Mouse (Mus musculus) E14TG2a.4 (cell line): ENCODE results near the gene Mipep.

ENCODE experiments used
- H3K27me3 ChIP-seq: 2 replicates; pipeline ENCODE4 v1.6.1; 2014; ENCODE audit warnings: low read length, control low read depth; ENCODE audit not compliant: insufficient read depth
- H3K36me3 ChIP-seq: 2 replicates; pipeline ENCODE4 v1.6.1; 2014; ENCODE audit warnings: low read length, control low read depth; ENCODE audit not compliant: insufficient read depth
- H3K4me1 ChIP-seq: replicated peaks from 2 replicates; pipeline ENCODE4 v1.6.1; 2014; ENCODE audit warnings: low read depth, low read length, control low read depth
- H3K4me3 ChIP-seq: replicated peaks from 2 replicates; pipeline ENCODE4 v1.5.1; 2014; ENCODE audit warnings: mild to moderate bottlenecking, low read length
- H3K9me3 ChIP-seq: 2 replicates; pipeline ENCODE4 v1.6.1; 2014; ENCODE audit warnings: low read length, control low read depth
- CTCF ChIP-seq: conservative IDR thresholded peaks from 2 replicates; pipeline ENCODE4 v1.5.1; 2014; ENCODE audit warnings: low read length
- NANOG ChIP-seq: IDR thresholded peaks from 2 replicates; pipeline ENCODE4 v1.6.1; 2014; ENCODE audit warnings: borderline replicate concordance, low read length, mixed read lengths
- POU5F1 ChIP-seq: IDR thresholded peaks from 2 replicates; pipeline ENCODE4 v1.6.1; 2014; ENCODE audit warnings: low read length, borderline replicate concordance

The Mipep gene

GRCm38 (mm10) chr14:60776521-60776920 is 7.9 kb upstream of the Mipep start:
- Histone ChIP-seq H3K4me3 (no peak overlapping the region), H3K4me1 (peaks cover 16% of the 10 kb centered on the region), H3K27me3 (no peaks in the 10 kb centered on the region), H3K9me3 (no peaks in the 10 kb centered on the region), H3K36me3 (no peaks in the 10 kb centered on the region)
- TF ChIP-seq NANOG (no peak), POU5F1 (no peak), CTCF (no peak)

- H3K9me3 ChIP-seq = no peaks in the 10 kb centered on the region
- no peak for TF ChIP-seq CTCF
- no peak for TF ChIP-seq POU5F1
- TF ChIP-seq NANOG = no peak
- H3K36me3 ChIP-seq = no peaks in the 10 kb centered on the region
- peaks cover 24% of the 10 kb centered on the region for H3K4me1 ChIP-seq
- no peaks in the 10 kb centered on the region; the same call in 1 of the 2 replicates for H3K27me3 ChIP-seq
- no peak overlapping the region for H3K4me3 ChIP-seq
These were observed 6.9 kb upstream of the Mipep start for GRCm38 (mm10) chr14:60777485-60777919.

- Histone ChIP-seq H3K27me3 (peaks cover 10% of the 10 kb centered on the region), H3K4me1 (peaks cover 32% of the 10 kb centered on the region), H3K4me3 (no peak overlapping the region), H3K9me3 (no peaks in the 10 kb centered on the region), H3K36me3 (no peaks in the 10 kb centered on the region)
- no peak for TF ChIP-seq POU5F1
- TF ChIP-seq CTCF = no peak
- TF ChIP-seq NANOG = no peak
These were observed 5.2 kb upstream of the Mipep start for GRCm38 (mm10) chr14:60779198-60779597.

GRCm38 (mm10) chr14:60782121-60782656 is 2.2 kb upstream of the Mipep start:
- Histone ChIP-seq H3K36me3 (peaks cover 1% of the 10 kb centered on the region; the same call in 1 of the 2 replicates), H3K9me3 (no peaks in the 10 kb centered on the region), H3K4me3 (no peak overlapping the region), H3K27me3 (peaks cover 10% of the 10 kb centered on the region), H3K4me1 (peaks cover 39% of the 10 kb centered on the region)
- TF ChIP-seq CTCF (no peak), POU5F1 (no peak), NANOG (no peak)

- H3K9me3 ChIP-seq = no peaks in the 10 kb centered on the region
- H3K27me3 ChIP-seq = peaks cover 10% of the 10 kb centered on the region
- TF ChIP-seq NANOG (no peak), POU5F1 (no peak), CTCF (no peak)
- H3K4me1 ChIP-seq = peaks cover 29% of the 10 kb centered on the region
- H3K36me3 ChIP-seq = peaks cover 10% of the 10 kb centered on the region
- no peak overlapping the region for H3K4me3 ChIP-seq
These were observed 1.2 kb upstream of the Mipep start for GRCm38 (mm10) chr14:60783196-60783595.

DNA sequence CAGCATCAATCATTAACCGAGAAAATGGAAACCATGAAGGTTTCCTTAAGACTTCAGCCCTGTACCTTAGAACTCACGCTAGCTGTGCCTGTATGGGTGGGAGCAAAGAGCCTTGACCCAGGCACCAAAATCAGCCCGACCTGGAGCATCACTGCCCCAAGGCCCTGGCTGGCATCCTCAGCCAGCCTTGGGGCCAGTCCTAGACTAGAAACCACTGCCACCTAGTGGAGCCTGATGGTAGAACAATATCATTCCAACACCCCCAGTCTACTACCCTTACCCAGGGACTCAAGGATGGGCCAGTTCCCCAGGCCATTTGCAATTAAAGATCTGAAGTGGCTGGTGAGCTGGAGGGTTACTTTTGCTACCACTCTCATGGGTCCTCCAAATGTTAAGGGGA is 5.7 kb downstream of the Mipep start:
- H3K4me1 ChIP-seq = peaks cover 5% of the 10 kb centered on the region
- no peaks in the 10 kb centered on the region for H3K9me3 ChIP-seq
- TF ChIP-seq NANOG (no peak), POU5F1 (no peak), CTCF (peak; percentile 60)
- peaks cover 53% of the 10 kb centered on the region for H3K36me3 ChIP-seq
- no peaks in the 10 kb centered on the region for H3K27me3 ChIP-seq
- no peak overlapping the region for H3K4me3 ChIP-seq

DNA sequence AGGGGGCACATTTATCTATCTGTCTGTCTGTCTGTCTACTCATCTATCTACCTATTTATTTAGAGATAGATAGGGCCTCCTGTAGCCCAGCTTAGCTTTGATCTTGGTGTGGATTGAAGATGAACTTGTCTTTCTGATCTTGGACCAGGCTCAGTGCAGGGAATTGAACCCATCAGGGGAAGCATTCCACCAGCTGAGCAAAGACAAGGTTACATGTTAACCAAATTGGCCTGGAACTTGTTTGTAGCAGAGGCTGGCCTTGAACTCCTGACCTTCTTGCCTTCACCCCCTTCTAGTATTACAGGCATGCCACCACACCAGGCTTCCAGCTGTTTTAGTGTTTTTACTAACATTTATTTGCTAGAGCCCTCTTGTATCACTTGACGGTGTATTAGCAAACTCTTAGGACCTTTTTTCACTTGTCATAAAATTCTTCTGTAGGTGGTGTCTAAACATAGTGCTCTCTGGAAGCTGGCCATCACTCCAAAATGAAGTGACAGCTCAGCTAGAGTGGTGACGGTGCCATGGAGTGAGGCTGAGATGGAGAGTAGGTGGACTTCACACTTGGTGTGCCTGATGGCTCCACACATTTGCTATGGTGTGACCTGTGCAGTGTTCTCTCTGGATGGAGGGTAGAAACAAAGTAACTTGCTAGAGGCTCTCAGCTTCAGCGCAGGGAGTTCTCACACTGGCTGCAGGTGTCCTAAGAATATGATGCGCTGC is 12.4 kb downstream of the Mipep start:
- Histone ChIP-seq H3K9me3 (no peaks in the 10 kb centered on the region), H3K27me3 (no peaks in the 10 kb centered on the region), H3K4me3 (no peak overlapping the region), H3K4me1 (no peaks in the 10 kb centered on the region), H3K36me3 (peaks cover 57% of the 10 kb centered on the region)
- no peak for TF ChIP-seq CTCF
- TF ChIP-seq POU5F1 = no peak
- TF ChIP-seq NANOG = no peak

DNA sequence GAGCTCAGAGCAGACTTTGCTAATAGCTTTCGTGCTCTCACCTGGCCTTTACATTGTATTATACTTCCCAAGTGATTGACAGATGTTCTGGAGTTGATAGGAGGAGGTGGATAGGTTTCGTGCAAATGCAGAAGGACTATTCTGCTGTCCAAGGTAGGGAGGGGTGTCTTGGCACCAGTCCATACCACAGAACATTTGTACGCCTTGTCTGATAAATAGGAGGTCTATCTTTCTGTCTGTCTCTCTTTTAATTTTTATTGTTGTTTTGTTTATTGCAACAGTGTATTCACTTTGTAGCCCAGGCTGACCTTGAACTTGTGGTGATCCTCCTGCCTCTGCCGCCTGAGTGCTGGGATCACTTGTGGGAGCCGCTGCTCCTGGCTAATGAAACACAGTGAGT is 13.2 kb downstream of the Mipep start:
- Histone ChIP-seq H3K9me3 (no peaks in the 10 kb centered on the region), H3K4me3 (no peak overlapping the region), H3K27me3 (no peaks in the 10 kb centered on the region), H3K36me3 (peaks cover 57% of the 10 kb centered on the region), H3K4me1 (no peaks in the 10 kb centered on the region; the same call in 1 of the 2 replicates)
- TF ChIP-seq POU5F1 (no peak), CTCF (no peak), NANOG (no peak)
